Mouse (Mus musculus) urinary bladder, adult 2 months (tissue): Measurements from ENCODE around the gene Gltpd2. TPM values are rescaled to one million over a fixed set of nuclear protein-coding genes. Genes with fewer than 3 reads are reported as not detected.
"Not testable (repeated sequence)": the region's sequence is repeated elsewhere in the genome, so short reads cannot be mapped to it uniquely, and the experiment has no call there.

Source experiments
- DNase-seq: peaks from one replicate; pipeline ENCODE4 v3.0.0; 2022; ENCODE audit warnings: low spot score
- polyA plus RNA-seq: library from polyadenylated mRNA; depleted of rRNA; stranded (reverse); fragments of >200 nt; gene quantifications from 2 replicates; pipeline ENCODE4 v1.2.3, GENCODE M21; 2012; rRNA removed

The Gltpd2 gene
- polyA plus RNA-seq, result 0.14 and 0.15 TPM in 2 replicates

DNA sequence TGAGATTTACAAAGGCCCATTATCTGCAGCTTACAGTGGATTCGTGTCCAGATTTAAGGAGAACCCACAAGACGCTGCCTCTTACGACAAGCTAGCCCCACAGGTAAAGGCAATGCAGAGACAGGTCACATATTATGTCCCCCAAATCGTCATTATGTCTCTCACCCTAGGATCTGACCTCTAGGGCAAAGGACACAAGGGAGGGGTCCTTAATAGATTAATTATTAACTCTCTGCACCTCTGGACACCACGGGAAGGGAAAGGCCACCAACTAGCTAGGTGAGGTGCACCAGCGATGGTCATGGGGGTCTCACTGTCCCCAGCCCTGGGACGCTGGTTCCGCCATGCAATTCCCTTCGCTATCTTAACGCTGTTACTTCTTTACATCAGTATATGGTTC lies at the start of gene Gltpd2:
Gltpd2 (plus strand) TSS at position 274 of the 400 bp plus-strand sequence.
- no peak for DNase-seq

DNA sequence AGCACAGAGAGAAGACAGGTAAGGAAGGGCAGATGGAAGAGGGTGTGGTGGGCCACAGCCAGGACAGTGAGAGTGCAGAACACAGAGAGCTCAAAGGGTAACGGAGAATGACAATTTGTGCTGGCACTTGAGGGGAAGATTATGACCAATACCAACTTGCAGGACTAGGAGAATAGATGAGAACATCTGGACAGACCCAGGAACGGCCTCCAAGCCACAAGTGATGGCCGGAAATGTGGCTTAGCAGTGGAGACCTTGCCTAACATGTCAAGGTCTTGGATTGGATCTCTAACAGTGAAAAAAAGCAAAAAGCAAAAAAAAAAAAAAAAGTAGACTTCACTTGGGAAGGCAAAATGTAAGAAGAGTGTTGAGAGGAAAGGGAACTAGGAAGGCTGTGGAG lies 49.2 kb upstream of the Gltpd2 start:
- DNase-seq, result no peak

- DNase-seq, result no peak
Observed at GRCm38 (mm10) chr11:70472716-70473115, 46.3 kb upstream of the Gltpd2 start.

DNA sequence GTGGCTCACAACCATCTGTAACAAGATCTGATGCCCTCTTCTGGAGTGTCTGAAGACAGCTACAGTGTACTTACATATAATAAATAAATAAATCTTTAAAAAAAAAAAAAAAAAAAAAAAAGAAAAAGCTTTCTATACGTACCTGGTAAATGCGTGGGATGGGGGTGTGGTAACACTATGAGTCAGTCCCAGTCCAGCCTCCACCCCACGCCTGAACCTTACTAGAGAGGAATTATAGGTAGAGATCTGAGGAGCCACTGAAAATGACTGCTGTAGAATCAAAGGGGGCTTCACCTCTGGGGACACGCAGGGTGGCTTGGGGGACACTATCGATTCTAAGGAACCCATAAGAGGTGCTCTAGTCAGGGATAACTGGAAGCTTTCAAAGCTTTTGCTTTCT lies 45.7 kb upstream of the Gltpd2 start:
- DNase-seq, result not testable (repeated sequence)

- DNase-seq, result no peak
Observed at GRCm38 (mm10) chr11:70474872-70475534, 44.0 kb upstream of the Gltpd2 start.

- DNase-seq, result no peak
Observed at GRCm38 (mm10) chr11:70485498-70485897, 33.5 kb upstream of the Gltpd2 start.

GRCm38 (mm10) chr11:70487816-70488215 lies 31.2 kb upstream of the Gltpd2 start:
- DNase-seq, result no peak

DNA sequence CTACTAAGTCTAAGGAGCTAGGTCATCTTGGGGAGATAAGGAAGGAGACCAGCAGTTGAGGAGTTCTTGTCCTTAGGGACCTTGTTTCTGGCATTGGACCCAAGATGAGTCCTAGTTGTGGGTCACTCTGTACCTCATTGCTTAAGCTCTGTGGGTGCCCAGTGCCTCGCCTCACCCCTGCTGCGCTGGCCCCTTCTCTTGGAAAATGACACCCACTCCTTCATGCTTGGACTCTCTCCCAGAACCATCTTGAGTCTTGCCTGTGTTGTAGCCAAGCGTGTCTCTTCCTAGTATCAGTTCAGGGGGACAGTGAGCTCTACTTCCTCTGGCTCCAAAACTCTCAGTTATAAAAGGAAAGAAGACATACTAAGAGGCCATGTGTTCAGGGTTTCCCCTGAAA lies 29.9 kb upstream of the Gltpd2 start:
- DNase-seq, result no peak

- DNase-seq, result no peak
Observed at GRCm38 (mm10) chr11:70489684-70490083, 29.3 kb upstream of the Gltpd2 start.

GRCm38 (mm10) chr11:70499566-70500475 lies 19.2 kb upstream of the Gltpd2 start:
- no peak for DNase-seq

- DNase-seq, result no peak
Observed at GRCm38 (mm10) chr11:70500476-70500812, 18.6 kb upstream of the Gltpd2 start.

DNA sequence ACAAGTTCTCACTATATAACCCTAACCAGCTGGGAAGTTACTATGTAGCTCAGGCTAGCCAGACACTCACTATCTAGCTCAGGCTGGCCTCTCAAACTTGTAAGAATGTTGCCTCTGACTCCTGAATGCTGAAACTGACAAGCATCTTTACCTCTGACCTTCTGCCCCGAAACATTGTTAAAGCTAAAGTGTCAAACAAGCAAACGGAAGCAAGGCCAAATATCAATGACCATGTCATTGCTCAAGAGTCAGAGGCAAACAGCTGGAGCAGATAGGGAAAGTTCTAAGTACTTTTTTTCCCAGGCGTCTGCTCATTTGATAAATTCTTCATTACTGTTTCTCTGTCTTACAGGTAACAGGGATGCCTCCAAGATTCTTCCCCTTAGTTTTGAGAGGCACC lies 17.0 kb upstream of the Gltpd2 start:
- DNase-seq, result no peak

GRCm38 (mm10) chr11:70504970-70505369 lies 14.0 kb upstream of the Gltpd2 start, which contains the start of gene Tm4sf5:
Gene Tm4sf5 (plus strand): TSS chr11:70505244.
- DNase-seq, result no peak

DNA sequence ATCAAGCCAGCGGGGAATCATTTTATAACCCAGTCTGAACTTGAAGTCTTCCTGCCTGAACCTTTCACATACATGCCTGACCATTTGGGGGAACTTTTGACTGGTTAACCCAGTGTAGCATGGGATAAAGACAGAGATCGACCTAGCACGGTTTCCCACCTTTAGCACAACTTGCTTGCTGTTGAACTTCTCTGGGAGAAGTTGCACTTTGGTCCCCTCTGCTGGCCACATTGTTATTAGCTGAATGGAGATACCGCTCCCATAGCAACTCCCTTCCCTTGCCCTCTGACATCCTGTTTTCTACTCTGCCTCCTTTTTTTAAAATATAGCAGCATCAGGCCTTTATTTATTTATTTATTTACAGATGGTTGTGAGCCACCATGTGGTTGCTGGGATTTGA lies 12.6 kb upstream of the Gltpd2 start:
- DNase-seq, result no peak

- no peak for DNase-seq
Observed at GRCm38 (mm10) chr11:70506962-70507515, 12.0 kb upstream of the Gltpd2 start.

- no peak for DNase-seq
Observed at GRCm38 (mm10) chr11:70509753-70510564, 9.0 kb upstream of the Gltpd2 start.

GRCm38 (mm10) chr11:70511242-70511641 lies 7.8 kb upstream of the Gltpd2 start:
- DNase-seq, result no peak

- no peak for DNase-seq
Observed at GRCm38 (mm10) chr11:70511825-70512224, 7.2 kb upstream of the Gltpd2 start.

- DNase-seq, result no peak
Observed at GRCm38 (mm10) chr11:70512709-70513342, 6.2 kb upstream of the Gltpd2 start.

GRCm38 (mm10) chr11:70513520-70513919 lies 5.5 kb upstream of the Gltpd2 start:
- DNase-seq, result no peak

DNA sequence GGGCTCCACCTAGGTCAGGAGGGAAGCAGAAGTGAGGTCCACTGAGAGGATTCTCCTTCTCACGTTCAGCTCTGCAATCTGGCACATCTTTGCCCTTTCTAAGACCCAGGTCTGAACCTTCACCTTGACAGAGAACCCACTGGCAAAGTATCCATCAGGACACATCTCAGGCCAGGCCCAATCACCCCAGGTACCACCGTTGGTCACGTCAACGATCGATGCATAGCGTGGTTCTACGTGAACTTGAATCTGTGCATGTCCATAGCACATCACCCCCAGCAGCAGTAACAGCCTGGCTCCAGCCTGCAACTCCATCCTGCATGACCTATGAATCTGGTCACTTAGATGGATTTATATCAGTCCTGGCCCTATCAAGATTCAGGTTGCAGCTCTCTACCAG lies 4.7 kb upstream of the Gltpd2 start, which contains the start of gene Vmo1:
Vmo1 (minus strand) TSS at position 329 of the 400 bp plus-strand sequence.
- DNase-seq, result no peak
